Mouse (Mus musculus) cerebellum, adult (tissue): ENCODE data around the gene Pax2.
"Not testable (repeated sequence)": the region's sequence is repeated elsewhere in the genome, so short reads cannot be mapped to it uniquely, and the experiment has no call there.

ENCODE experiments used
- ATAC-seq: cut with Nextera tagmentation; 2 replicates; pipeline ENCODE4 v1.9.2; 2017; ENCODE audit warnings: mild to moderate bottlenecking, moderate library complexity, mixed read lengths; ENCODE audit not compliant: insufficient number of reproducible peaks, low FRiP score, low TSS enrichment

Gene Pax2

DNA sequence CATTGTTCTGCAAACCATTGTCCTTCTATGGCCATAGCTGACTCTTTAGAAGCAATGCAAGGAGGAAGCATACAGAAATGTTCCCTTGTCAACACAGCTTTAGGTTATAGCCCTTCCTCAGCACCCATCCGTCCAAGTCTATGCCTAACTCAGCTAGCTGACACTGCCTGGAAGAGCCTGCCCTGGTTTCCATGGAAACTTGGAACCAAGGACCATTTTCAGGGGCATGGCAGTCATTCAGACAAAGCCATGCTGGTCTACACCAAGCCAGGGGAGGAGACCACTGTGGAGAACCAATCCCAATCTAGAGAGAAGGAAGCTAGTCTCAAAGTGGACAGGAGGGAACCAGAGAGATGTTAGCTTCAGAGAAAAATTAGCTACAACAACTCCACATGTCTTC, 77.5 kb downstream of the Pax2 start:
- ATAC-seq, result no peak

DNA sequence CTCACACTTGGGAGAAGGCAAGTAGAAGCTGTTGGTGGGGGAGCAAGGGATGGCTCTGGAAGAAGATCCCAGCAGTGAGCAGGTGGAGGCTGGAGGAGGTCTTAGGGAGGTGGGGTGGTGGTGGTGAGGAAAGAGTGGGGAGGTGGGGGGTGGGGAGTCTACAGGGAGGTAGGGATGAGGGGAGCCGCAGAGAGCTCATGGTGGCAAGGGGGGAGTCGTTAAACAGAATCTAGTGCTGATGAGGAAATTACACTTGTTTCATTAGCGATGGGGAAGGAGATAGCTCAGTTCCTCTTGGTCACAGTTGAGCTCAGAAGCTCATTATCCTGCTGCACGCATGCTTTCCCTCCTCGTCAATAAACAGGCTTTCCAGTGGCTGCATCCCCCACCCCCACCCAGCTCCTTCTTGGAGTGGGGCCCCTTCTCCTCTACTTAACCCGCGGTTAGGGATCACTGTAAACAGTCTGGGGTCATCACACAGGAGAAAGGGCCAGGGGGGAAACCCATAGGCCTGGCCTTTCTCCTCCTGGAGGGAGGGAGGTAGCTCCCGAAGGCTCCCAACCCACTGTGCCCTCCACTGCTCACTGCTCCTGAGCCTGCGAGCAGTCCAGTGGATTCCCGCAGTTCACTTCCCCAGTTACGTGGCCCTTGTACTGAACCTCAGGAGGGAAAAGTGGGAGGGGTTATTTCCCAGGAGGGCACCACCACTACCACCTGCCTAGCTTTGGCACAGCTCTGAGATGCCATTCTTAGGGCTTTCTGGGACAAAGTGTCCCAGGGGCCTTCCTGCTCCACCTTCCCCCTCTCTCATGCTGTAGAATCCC, 78.6 kb downstream of the Pax2 start:
- ATAC-seq, result no peak

DNA sequence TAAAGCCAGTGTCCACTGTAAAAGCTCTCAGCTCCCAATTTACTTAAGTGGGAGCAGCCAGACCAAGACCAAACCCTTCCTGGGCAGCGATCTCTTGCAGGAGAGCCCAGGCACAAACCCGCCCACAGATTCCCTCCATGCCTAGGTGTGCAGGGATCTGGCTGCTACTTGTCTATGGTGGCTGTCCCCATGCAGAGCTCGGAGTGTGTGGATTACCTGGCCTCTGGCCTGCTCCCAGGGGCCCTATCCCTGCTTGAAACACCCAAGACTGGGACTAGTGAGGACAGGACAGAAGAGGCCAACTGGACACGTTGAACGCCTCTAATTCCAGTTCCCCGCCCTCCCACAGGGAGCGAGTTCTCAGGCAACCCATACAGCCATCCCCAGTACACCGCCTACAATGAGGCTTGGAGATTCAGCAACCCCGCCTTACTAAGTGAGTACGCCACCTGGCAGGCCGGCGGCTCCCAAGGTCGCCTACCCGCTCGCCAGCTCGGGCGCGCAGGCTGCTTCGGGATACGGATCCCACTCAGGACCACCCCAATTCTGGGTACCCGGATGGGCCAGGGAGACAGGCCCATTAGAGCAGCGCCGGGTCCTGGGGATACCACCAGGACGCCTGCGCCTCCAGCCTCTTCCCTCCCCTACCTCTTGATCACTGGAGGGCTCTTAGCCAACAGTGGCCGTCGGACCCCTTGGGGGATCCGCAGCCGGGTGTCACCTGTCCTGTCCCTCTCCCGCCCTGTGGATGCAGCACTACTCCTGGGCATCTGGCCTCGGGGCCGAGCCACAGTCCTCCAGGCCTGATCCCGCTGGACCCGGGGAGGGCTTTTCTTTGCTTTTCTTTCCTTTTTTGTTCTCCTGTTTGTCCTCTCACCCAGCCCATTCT, 79.4 kb downstream of the Pax2 start:
- ATAC-seq, result no peak

DNA sequence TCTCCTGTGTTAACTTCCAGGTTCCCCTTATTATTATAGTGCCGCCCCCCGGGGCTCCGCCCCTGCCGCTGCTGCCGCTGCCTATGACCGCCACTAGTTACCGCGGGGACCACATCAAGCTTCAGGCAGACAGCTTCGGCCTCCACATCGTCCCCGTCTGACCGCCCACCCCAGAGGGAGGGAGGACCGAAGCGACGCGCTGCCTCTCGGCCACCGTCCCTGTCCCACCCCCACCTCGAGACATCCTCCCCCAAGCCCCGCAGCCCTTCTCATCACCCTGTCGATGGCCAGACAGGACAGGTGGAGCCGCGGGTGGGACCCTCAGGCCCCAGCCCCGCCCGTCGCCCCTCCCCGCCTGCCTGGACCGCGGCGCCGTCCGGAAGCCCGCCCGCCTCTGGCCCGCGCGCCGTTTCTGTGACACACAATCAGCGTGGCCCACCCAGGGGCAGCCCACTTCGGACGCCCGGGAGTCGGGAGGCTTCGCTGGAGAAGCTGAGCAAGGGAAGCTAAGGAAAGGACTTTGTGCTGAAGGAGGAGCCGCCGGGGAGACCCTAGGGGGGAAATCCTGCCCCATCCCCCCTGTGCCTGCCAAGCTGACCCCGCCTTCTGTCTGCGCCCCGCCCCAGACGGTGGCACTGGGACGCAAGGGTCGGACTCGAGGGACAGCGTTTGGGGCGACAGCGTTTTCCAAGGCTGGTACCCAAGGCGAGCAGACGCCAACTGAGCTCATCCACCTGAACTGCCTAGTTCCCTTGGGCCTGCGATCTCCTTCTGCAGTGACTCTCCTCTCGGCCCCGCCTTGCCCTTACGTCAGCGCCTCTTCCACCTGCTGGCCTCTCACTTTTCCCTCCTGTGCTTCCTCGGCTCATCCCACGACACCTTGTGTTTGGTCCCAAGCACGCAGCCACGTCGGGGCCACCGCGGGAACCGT, 80.4 kb downstream of the Pax2 start:
- no peak for ATAC-seq

DNA sequence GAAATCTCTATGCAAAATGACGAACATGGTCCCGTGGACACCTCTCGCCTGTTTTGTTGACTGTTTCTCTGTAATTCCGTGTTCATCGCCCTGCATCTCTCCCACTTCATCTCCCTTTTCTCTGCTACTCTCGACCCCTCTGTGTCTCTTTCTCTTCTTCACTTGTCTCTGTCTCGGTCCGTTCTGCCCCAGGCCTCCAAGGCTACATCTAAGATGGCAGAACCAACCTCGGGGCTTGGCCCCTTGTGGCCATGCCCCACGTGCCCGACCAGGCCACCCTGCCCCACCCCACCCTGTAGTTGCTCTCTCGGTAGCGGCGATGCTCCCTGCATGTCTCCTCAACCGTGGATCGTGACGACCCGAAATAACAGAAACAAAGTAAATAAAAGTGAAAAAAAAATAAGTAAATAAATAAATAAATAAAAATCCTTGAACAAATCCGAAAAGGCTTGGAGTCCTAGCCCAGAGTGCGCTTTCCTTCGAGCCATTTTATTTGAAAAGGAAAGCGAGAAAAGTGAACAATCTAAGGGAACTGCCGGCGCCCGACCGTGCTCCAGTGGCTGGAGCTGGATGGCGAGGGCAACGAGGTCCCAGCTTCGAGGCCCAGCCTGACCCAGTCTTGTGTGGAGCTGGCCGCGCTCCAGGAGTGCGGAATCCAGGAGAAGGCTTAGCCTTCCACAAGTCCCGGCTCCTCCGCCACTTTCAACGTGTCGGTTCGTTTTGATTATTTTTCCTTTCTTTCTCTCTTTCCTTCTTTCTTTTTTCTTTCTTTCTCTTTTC, 81.8 kb downstream of the Pax2 start:
- ATAC-seq, result no peak

DNA sequence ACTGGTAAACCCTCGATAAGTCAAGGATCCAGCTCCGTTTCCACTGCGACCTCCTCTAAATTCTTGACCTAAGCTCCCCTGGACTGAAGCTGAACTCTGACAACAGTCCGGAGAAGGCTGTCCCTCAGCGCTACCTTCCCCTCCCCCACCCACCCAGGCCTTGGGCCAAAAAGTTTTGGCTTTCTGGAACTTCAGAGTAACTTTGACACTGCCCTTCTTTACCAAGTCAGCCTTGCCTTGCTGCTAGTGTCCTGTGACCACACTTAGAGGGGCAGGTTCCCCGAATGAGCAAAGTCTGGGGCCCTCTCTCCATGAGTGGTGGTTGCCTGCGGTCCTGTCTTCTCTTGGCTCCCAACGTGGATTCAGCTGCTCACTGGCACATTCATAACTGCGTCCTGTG, 82.5 kb downstream of the Pax2 start:
- ATAC-seq, result no peak

DNA sequence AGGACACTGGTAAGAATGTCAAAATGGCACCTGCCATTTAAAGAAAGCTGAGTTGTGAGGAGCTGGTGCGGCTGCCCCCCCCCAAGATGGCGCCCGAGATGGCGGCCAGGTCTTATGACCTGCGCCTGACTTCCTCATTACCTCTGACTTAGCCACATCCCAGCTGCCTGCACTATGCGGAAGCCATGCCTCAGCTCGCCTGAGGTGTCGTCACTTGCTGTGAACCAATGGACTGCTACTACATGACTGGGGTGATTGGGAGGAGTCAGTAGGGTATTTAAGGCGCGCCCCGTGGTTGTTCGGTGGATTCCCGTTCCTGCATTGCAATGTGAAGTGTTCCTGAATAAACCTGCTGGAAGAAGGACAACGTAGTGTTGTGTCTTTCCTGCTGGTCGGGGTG, 86.8 kb downstream of the Pax2 start:
- not testable (repeated sequence) for ATAC-seq

DNA sequence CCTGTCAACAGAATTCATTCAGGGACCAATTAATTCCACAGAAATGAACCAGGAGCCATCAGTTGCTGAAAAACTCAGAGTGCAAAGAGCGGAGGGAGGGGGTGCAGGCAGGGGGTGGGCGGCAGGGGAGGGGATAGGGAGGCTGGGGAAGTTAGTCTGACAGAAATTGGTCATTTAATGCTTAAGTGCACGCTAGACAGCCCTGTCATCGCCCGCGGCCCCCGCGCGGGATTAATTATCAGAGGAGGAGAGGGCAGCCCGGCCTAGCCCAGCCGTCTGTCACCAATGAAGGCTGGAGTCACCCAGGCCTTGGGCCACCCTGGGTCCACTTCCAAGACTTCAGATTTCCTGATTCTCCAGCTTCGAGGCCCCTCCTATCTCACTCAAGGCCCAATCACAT, 93.6 kb downstream of the Pax2 start:
- no peak for ATAC-seq

DNA sequence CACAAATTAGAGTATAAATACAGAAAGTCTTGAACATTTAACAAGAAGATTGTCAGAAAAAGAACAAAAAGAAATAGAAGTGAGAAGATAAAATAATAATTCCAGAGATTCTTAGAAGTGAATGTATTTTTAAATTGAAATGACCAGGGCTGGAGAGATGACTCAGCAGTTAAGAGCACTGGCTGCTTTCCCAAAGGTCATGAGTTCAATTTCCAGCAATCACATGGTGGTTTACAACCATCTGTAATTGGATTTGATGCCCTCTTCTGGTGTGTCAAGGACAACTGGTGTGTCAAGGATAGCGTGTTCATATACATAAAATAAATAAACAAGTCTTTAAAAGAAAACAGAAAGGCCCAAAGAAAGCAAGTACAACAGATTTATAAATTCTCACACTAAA, 102.8 kb downstream of the Pax2 start:
- ATAC-seq, result no peak

DNA sequence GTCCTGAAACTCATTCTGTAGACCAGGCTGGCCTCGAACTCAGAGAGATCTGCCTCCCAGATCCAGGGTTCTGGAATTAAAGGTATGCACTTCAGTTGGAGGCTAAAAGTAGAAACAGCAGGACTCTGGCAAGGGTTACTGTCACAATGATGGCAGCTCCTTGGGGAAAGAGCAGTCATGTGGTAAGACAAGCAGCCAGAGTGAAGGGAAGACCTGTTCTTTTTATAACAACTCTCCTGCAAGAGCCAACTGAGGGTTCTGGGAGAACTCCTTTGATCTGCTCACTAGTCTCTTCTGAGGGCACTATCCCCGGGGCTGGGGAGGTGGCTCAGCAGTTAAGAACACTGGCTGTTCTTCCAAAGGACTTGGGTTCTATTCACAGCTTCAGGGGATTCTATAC, 112.9 kb downstream of the Pax2 start:
- ATAC-seq, result no peak

DNA sequence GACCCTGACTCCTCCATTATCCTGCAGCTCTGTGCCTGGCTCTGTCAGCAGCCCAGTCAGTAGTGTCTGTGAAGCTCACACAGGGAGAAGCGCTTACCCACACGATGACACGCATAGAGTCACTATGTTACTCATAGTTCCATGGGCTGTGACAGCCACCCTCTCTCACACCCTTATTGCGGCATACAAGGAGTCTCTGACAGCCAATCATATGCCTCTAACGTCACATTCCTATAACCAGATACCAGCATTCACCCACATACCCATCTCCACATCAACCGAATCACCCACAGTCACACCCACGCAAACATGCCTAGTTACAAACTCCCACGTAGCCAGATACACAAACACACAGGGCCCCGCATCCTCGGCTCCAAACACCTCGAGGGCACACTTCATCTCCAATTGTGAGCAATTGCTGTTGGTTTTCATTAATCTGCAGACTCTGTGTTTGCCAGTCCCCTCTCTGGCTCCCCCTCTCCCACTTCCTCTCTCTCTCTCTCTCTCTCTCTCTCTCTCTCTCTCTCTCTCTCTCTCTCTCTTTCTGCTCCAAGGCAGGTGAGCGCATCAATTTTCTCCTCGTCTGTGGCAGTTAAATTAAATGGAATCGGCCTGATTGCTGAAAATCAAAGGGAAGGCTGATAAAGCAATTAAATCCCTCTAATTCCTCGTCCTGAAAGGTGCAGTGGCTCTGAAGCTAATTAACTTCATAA, 118.5 kb downstream of the Pax2 start:
- ATAC-seq, result no peak

DNA sequence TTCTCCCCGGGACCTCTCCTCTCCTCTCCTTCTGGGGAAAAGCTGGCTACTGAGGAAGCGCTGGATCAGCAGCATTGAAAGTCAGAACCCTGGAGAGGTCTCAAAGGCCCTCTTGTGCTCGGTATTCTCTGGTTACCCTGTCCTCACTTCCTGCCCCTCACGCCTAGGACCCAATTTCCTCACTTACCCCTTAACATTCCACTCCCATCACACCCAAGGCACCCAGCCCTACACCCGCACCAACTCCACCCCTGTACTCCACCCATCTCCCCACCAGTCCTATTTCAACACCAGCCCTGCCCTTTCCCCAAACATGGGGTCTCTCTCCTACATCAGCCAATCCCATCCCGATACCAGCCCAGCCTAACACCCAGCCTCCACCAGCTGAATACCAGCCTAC, 119.1 kb downstream of the Pax2 start:
- no peak for ATAC-seq

DNA sequence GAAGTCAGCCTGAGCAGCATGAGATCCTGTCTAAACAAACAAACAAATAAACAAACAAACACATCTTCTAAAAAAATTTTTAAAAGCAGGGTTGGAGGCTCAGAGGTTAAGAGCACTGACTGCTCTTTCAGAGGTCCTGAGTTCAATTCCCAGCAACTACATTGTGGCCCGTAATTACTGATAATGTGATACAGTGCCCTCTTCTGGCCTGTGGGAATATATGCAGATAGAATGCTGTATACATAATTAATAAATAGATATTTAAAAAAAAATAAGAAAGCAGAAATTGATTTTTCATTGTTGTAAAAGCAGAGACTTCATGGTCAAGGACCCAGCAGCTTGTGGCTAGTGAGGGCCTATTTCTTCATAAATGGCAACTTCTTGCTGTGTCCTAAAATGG, 119.9 kb downstream of the Pax2 start:
- no peak for ATAC-seq

DNA sequence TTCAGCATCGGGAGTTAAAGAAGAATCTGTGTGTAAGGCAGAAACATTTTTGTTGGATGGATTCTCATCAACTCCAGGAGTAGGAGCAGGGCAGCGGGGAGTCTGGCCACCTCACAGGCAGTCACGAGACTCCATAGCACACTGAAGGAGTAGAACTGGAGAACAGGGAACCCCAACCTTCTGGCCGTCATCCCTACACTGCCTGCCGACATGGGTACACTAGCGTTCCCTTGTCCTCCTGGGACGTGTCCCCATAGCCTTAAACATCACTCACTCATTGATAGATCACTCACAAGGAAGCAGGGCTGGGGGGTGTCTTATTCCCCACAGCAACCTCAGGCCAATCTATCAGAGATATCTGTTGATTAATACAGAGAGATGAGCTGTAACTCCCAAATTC, 120.7 kb downstream of the Pax2 start:
- ATAC-seq, result no peak

DNA sequence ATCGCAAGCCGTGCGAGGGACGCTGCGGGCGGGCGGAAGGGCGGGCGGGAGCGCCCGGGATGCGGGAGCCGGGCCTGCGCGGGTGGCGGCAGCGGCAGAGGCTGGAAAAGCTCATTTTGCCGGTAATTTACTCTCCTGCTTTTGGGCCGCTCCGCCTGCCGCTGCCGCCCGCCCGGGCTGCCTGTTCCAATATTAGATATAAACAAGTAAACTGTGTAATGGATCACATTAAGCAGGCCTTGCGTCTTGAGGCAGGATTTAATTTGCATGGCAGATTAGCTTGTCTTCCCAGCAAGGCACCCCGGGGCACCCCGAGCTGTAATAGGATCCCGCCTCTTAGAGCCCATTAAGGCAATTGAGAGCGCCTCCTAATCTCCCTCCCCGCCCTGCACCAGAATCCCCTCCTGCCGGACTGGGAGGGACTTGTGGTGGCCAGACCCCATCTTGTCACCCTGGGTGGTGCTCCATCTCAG, 126.7 kb downstream of the Pax2 start:
- no peak for ATAC-seq

DNA sequence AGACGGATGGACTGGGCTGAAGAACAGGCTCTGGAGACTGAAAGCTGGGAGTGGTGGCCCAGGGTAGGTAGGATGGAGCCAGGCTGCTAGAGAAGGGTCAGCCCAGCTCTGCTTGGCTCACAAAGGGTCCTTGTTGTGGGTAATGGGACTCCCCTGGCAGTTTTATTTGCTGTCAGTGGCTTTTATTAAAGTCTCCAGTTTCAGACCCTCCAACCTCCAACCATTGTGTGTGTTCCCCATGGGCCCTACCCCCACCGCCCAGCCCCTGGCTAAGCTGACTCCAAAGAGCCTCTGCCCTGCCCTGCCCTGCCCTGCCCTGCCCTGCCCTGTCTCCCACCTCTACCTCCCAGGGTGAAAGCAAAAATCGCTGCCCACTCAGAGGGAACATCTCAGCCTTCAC, 128.5 kb downstream of the Pax2 start:
- no peak for ATAC-seq

DNA sequence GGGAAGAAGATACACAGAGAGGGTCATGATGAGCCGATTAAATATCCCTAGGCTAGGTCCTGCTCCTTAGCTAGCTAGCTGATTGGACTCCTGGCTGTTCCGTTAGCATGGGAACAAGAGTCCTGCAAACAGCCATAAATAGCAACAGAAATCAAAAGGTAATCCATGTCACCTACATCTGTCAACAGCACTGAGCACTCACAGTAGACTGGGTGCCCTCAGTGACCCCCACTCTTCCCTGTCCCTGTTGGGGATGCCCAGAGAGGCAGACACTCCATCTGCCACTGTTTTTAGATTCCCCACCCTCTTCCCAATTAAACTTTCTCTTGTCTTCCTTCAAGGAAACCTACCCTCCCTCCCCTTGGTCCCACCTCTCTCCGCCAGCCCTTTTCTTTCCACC, 130.6 kb downstream of the Pax2 start:
- no peak for ATAC-seq
